Mouse (Mus musculus) CH12.LX (cell line): ENCODE data around the gene Tbc1d2b. TPM values are rescaled to one million over a fixed set of nuclear protein-coding genes. Genes with fewer than 3 reads are reported as not detected.
A peak's percentile ranks its signal among the peaks of the same experiment; 100 is the strongest.

ENCODE experiments used
- DNase-seq: peaks from one replicate; pipeline ENCODE4 v3.0.0-alpha.2; 2013; ENCODE audit errors: extremely low read depth
- H3K27ac ChIP-seq: 2 replicates; pipeline ENCODE4 v1.5.1; 2012; ENCODE audit warnings: low read depth, mild to moderate bottlenecking, control low read depth, moderate library complexity; ENCODE audit not compliant: insufficient read depth
- H3K27me3 ChIP-seq: replicated peaks from 2 replicates; pipeline ENCODE3; 2012; ENCODE audit warnings: inconsistent platforms
- H3K36me3 ChIP-seq, 2 experiments: replicated peaks in 1 of 2; 2 replicates each; pipeline versions ENCODE3 to v1.6.1; 2012; ENCODE audit warnings: inconsistent platforms in 1 of 2, low read length in 1 of 2, mild to moderate bottlenecking in 1 of 2, mixed read lengths in 1 of 2, moderate library complexity in 1 of 2; ENCODE audit not compliant: control insufficient read depth in 1 of 2, insufficient read depth in 1 of 2
- H3K4me1 ChIP-seq, 2 experiments: 2 replicates each; pipeline ENCODE4 v1.6.1; 2012; ENCODE audit warnings: inconsistent platforms in 1 of 2, moderate library complexity in 1 of 2; ENCODE audit not compliant: insufficient read depth in 2 of 2, control insufficient read depth in 1 of 2
- H3K4me2 ChIP-seq: 2 replicates; pipeline ENCODE4 v1.6.1; 2012; ENCODE audit warnings: low read depth, mild to moderate bottlenecking, control low read depth; ENCODE audit not compliant: poor library complexity, insufficient read depth, severe bottlenecking
- H3K4me3 ChIP-seq, 3 experiments: fragments of 150-350 bp in 1 of 3; sonication (generic) in 1 of 3; replicated peaks in 1 of 3; 2 replicates each; pipeline versions ENCODE3 to v1.5.1; 2011 to 2012; ENCODE audit warnings: low read depth in 2 of 3, low read length in 2 of 3, mild to moderate bottlenecking in 2 of 3, moderate library complexity in 2 of 3, control low read depth in 1 of 3, improper control_type of control experiment in 1 of 3, inconsistent platforms in 1 of 3, mixed read lengths in 1 of 3; ENCODE audit not compliant: poor library complexity in 1 of 3
- H3K79me2 ChIP-seq: replicated peaks from 2 replicates; pipeline ENCODE4 v1.6.1; 2012; ENCODE audit warnings: mild to moderate bottlenecking, moderate library complexity; ENCODE audit not compliant: control insufficient read depth, poor library complexity, insufficient read depth, severe bottlenecking; ENCODE audit errors: extremely low read depth
- H3K9ac ChIP-seq: 2 replicates; pipeline ENCODE4 v1.6.1; 2012; ENCODE audit warnings: low read depth, mild to moderate bottlenecking, control low read depth, moderate library complexity; ENCODE audit not compliant: insufficient read depth
- H3K9me3 ChIP-seq: replicated peaks from 2 replicates; pipeline ENCODE3; 2012; ENCODE audit warnings: low read length, inconsistent platforms, mixed read lengths
- BHLHE40 ChIP-seq: IDR thresholded peaks from 2 replicates; pipeline ENCODE4 v1.6.1; 2011; ENCODE audit warnings: mild to moderate bottlenecking, low read depth, low read length, improper control_type of control experiment
- CHD1 ChIP-seq: IDR thresholded peaks from 2 replicates; pipeline ENCODE4 v1.6.1; 2012; ENCODE audit warnings: low read depth, low read length, improper control_type of control experiment, inconsistent platforms
- CHD2 ChIP-seq: IDR thresholded peaks from 2 replicates; pipeline ENCODE4 v1.6.1; 2011; ENCODE audit warnings: low read length, improper control_type of control experiment
- CTCF ChIP-seq, 2 experiments: IDR thresholded peaks in 1 of 2; conservative IDR thresholded peaks in 1 of 2; 2 replicates each; pipeline ENCODE4 v1.5.1; 2011 to 2012; ENCODE audit warnings: low read depth in 2 of 2, low read length in 2 of 2, improper control_type of control experiment in 1 of 2, inconsistent platforms in 1 of 2, mild to moderate bottlenecking in 1 of 2, moderate library complexity in 1 of 2
- ELF1 ChIP-seq: IDR thresholded peaks from 2 replicates; pipeline ENCODE4 v1.6.1; 2014; ENCODE audit warnings: low read depth, mild to moderate bottlenecking, inconsistent platforms, low read length, improper control_type of control experiment
- ETS1 ChIP-seq: conservative IDR thresholded peaks from 2 replicates; pipeline ENCODE4 v1.6.1; 2012; ENCODE audit warnings: low read depth, mild to moderate bottlenecking, inconsistent platforms, low read length, improper control_type of control experiment, moderate library complexity
- IRF4 ChIP-seq: IDR thresholded peaks from 2 replicates; pipeline ENCODE4 v1.6.1; 2014; ENCODE audit warnings: low read depth, mild to moderate bottlenecking, inconsistent platforms, low read length, improper control_type of control experiment
- MAX ChIP-seq: IDR thresholded peaks from 2 replicates; pipeline ENCODE4 v1.6.1; 2011; ENCODE audit warnings: low read length, improper control_type of control experiment
- MXI1 ChIP-seq: IDR thresholded peaks from 2 replicates; pipeline ENCODE4 v1.6.1; 2011; ENCODE audit warnings: mild to moderate bottlenecking, low read depth, low read length, improper control_type of control experiment
- NRF1 ChIP-seq: IDR thresholded peaks from 2 replicates; pipeline ENCODE4 v1.6.1; 2014; ENCODE audit warnings: low read depth, mild to moderate bottlenecking, inconsistent platforms, low read length, improper control_type of control experiment, moderate library complexity
- SIN3A ChIP-seq: IDR thresholded peaks from 2 replicates; pipeline ENCODE4 v1.6.1; 2012; ENCODE audit warnings: low read length, improper control_type of control experiment, inconsistent platforms
- TBP ChIP-seq: conservative IDR thresholded peaks from 2 replicates; pipeline ENCODE4 v1.6.1; 2011; ENCODE audit warnings: low read depth, low read length, improper control_type of control experiment
- TCF12 ChIP-seq: IDR thresholded peaks from 2 replicates; pipeline ENCODE4 v1.6.1; 2014; ENCODE audit warnings: low read depth, mild to moderate bottlenecking, inconsistent platforms, low read length, improper control_type of control experiment
- USF1 ChIP-seq: IDR thresholded peaks from 2 replicates; pipeline ENCODE4 v1.6.1; 2014; ENCODE audit warnings: low read depth, mild to moderate bottlenecking, inconsistent platforms, low read length, improper control_type of control experiment
- ZMIZ1 ChIP-seq: IDR thresholded peaks from 2 replicates; pipeline ENCODE4 v1.6.1; 2012; ENCODE audit warnings: low read depth, mild to moderate bottlenecking, inconsistent platforms, low read length, improper control_type of control experiment
- dilution Hi-C: fragments of 300-500 bp; cut with MboI; formaldehyde crosslinking; loops from 2 replicates; pipeline ENCODE4 v1.14.3; 2020; ENCODE audit warnings: low sequenced_read_pairs; ENCODE audit not compliant: extremely low pct_unique_long_range_greater_than_20kb, extremely low pct_ligation_motif_present
- in situ Hi-C: fragments of 300-500 bp; cut with MboI; formaldehyde crosslinking; loops from 3 replicates; pipeline ENCODE4 v1.14.3; 2019; ENCODE audit warnings: low sequenced_read_pairs, low pct_ligation_motif_present, low pct_unique_long_range_greater_than_20kb, mixed read lengths
- polyA plus RNA-seq: library from polyadenylated mRNA; unstranded; fragments of >175 nt; gene quantifications from 2 replicates; pipeline ENCODE4 v1.2.1, GENCODE M21; 2012; ENCODE audit warnings: low read depth; ENCODE audit not compliant: insufficient read length
- total RNA-seq, 2 experiments: library from RNA; depleted of rRNA; stranded (reverse); fragments of 300-350 nt in 1 of 2; fragments of >200 nt in 1 of 2; gene quantifications; 2 replicates each; pipeline ENCODE4 v1.2.3; 2012 to 2014

Tbc1d2b gene
- total and polyA plus RNA-seq, 3 experiments, result 0.60 to 1.3 (median 0.76) TPM

- dilution Hi-C loops (no loop called here), in situ Hi-C loops (no loop called here)
- no peak overlapping the region for H3K27ac ChIP-seq
- no peaks in the 10 kb centered on the region for H3K27me3 ChIP-seq
- H3K4me1 ChIP-seq, result peaks cover 15 to 40% of the 10 kb centered on the region in 2 experiments
- H3K4me3 ChIP-seq, result peak overlapping the region in 1 of 3 experiments; percentile 7
- no peak overlapping the region for H3K9ac ChIP-seq
- no peaks in the 10 kb centered on the region for H3K36me3 ChIP-seq
- H3K9me3 ChIP-seq, result no peaks in the 10 kb centered on the region
- DNase-seq, result no peak
- no peaks in the 10 kb centered on the region for H3K79me2 ChIP-seq
- TF ChIP-seq MXI1 (0 out of 2 replicates have a peak, but pooled peaks have one; percentile 24), ETS1 (no peak)
- H3K4me2 ChIP-seq, result no peak overlapping the region
Observed at GRCm38 (mm10) chr9:90259400-90259950, 11.1 kb downstream of the Tbc1d2b start.

- dilution Hi-C loops (no loop called here), in situ Hi-C loops (no loop called here)
- Histone ChIP-seq H3K4me1 (peaks cover 17 to 54% of the 10 kb centered on the region in 2 experiments), H3K9me3 (no peaks in the 10 kb centered on the region), H3K36me3 (no peaks in the 10 kb centered on the region), H3K27me3 (no peaks in the 10 kb centered on the region), H3K4me3 (no peak overlapping the region), H3K79me2 (no peaks in the 10 kb centered on the region), H3K27ac (no peak overlapping the region)
- DNase-seq, result no peak
- no peak for TF ChIP-seq CHD1
- no peak for TF ChIP-seq TBP
- no peak for TF ChIP-seq MAX
- TF ChIP-seq SIN3A, result no peak
- TF ChIP-seq CHD2, result no peak
- no peak for TF ChIP-seq CTCF (conservative IDR thresholded peaks at IDR 0.05 in 1 of 2, IDR thresholded peaks at IDR 0.05 in 1 of 2; ENCODE audit: low read depth in 2 of 2, low read length in 2 of 2)
- no peak for TF ChIP-seq BHLHE40
- TF ChIP-seq ELF1, result no peak
- no peak for TF ChIP-seq ZMIZ1
- TF ChIP-seq IRF4, result no peak
- TF ChIP-seq TCF12, result no peak
- TF ChIP-seq USF1, result no peak
- no peak for TF ChIP-seq NRF1
- TF ChIP-seq, all 38 proteins: peak for 0
- Histone ChIP-seq H3K4me2 (no peak overlapping the region), H3K9ac (no peak overlapping the region)
Observed at GRCm38 (mm10) chr9:90257754-90258531, 12.7 kb downstream of the Tbc1d2b start.
